Mouse (Mus musculus) heart, postnatal 0 days (tissue): ENCODE measurements around the gene Pdia6. TPM values are rescaled to one million over a fixed set of nuclear protein-coding genes. Genes with fewer than 3 reads are reported as not detected.

Source experiments
- ATAC-seq: fragments of 200-750 bp; cut with Nextera tagmentation; 2 replicates; pipeline ENCODE4 v1.8.0; 2017; ENCODE audit warnings: low read depth, moderate number of reproducible peaks, moderate library complexity; ENCODE audit not compliant: insufficient read depth
- DNase-seq: peaks from one replicate; pipeline ENCODE4 v3.0.0-alpha.2; 2016; ENCODE audit warnings: low spot score
- H3K27ac ChIP-seq: fragments of 300-500 bp; sonication (generic); 2 replicates; pipeline ENCODE4 v1.5.1; 2014; ENCODE audit warnings: low read depth, mild to moderate bottlenecking
- H3K27me3 ChIP-seq: fragments of 300-500 bp; sonication (generic); 2 replicates; pipeline ENCODE4 v1.6.1; 2014; ENCODE audit warnings: low read length, mixed read lengths; ENCODE audit not compliant: control insufficient read depth, insufficient read depth
- H3K36me3 ChIP-seq: fragments of 300-500 bp; sonication (generic); replicated peaks from 2 replicates; pipeline ENCODE4 v1.6.1; 2014; ENCODE audit warnings: low read length, mixed read lengths; ENCODE audit not compliant: control insufficient read depth, insufficient read depth
- H3K4me1 ChIP-seq: fragments of 300-500 bp; sonication (generic); 2 replicates; pipeline ENCODE4 v1.6.1; 2014; ENCODE audit warnings: antibody characterized with exemption; ENCODE audit not compliant: control insufficient read depth, insufficient read depth
- H3K4me2 ChIP-seq: fragments of 300-500 bp; sonication (generic); 2 replicates; pipeline ENCODE4 v1.6.1; 2014; ENCODE audit warnings: low read depth, mild to moderate bottlenecking, low read length, moderate library complexity
- H3K4me3 ChIP-seq: fragments of 300-500 bp; sonication (generic); 2 replicates; pipeline ENCODE4 v1.5.1; 2014; ENCODE audit warnings: low read depth, low read length
- H3K9ac ChIP-seq: fragments of 300-500 bp; sonication (generic); replicated peaks from 2 replicates; pipeline ENCODE4 v1.6.1; 2014; ENCODE audit warnings: low read depth, low read length, mixed read lengths
- H3K9me3 ChIP-seq: fragments of 300-500 bp; sonication (generic); replicated peaks from 2 replicates; pipeline ENCODE4 v1.6.1; 2016; ENCODE audit warnings: low read length; ENCODE audit not compliant: control insufficient read depth
- CTCF ChIP-seq: IDR thresholded peaks from 2 replicates; pipeline ENCODE4 v1.5.1; 2016; ENCODE audit warnings: antibody characterized with exemption, control low read depth, low read depth
- EP300 ChIP-seq: IDR thresholded peaks from 2 replicates; pipeline ENCODE4 v1.6.1; 2016; ENCODE audit warnings: antibody characterized with exemption, low read depth
- WGBS: fragments of 180-500 bp; shearing (Covaris S2); extraction: QIAGEN DNeasy Blood & Tissue Kit; methylation state at CpG from one replicate; pipeline ENCODE4 v1.1.7; 2014; 5-methylcytosine and 5-hydroxymethylcytosine counted together
- polyA plus RNA-seq: library from polyadenylated mRNA; unstranded; fragments of >200 nt; fragmentation: Nextera tagmentation; extraction: Ambion mirVana; gene quantifications from 2 replicates; pipeline ENCODE4 v1.2.1, GENCODE M21; 2015
- total RNA-seq: library from RNA; depleted of rRNA; stranded (reverse); fragments of >200 nt; gene quantifications from 2 replicates; pipeline ENCODE4 v1.2.3, GENCODE M21; 2014; ENCODE audit warnings: low replicate concordance

Pdia6 gene
- total and polyA plus RNA-seq, 2 experiments from 2014 or later, result 52.7 to 129 TPM

DNA sequence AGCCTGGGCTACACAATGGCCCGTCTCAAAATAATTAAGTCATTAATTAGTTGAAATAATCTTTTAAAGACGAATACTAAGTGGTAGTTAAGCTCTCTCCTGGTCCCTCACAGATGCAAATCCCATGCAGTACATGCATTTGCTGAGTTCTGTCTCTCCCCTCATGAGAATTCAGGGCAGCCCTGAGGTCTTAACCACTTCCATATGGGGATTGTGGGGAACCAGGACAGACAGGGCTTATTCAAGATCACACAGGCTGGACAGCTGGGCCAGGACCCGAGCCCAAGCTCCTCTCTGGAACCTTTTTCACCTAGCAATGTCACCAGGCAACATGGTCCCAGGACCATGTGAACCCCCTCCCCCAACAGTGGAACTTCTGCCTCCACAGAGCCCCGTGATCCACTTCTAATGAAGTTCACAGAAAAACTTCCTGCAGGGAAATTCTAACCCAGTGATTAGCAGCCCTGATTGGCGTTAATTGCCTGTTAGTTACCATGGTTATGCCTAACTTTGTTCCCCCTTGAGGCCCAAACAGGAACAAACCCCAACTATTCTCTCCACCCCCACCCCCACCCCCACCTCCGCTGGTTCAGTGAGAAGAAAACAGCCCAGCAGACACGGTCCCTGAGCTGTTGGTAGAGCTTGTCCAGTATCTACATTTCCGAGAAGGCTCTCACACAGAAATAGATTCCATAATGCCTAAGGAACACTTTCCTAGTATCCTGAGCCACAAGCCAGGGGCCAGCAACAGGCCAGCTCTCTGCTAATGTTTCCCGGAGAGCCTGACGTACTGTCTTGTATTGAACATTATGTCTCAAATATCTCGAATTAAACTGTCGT is 27.5 kb upstream of the Pdia6 start:
- no peak overlapping the region for H3K27ac ChIP-seq
- ATAC-seq, result no peak
- TF ChIP-seq CTCF, result no peak
- TF ChIP-seq EP300, result no peak
- H3K27me3 ChIP-seq, result no peaks in the 10 kb centered on the region
- H3K36me3 ChIP-seq, result no peaks in the 10 kb centered on the region
- no peak overlapping the region for H3K9ac ChIP-seq
- no peaks in the 10 kb centered on the region for H3K4me1 ChIP-seq
- no peak overlapping the region for H3K4me2 ChIP-seq
- no peak overlapping the region for H3K4me3 ChIP-seq
- WGBS, result 48% methylated on average over 12 of the region's 12 CpGs
- H3K9me3 ChIP-seq, result no peaks in the 10 kb centered on the region
- no peak for DNase-seq

DNA sequence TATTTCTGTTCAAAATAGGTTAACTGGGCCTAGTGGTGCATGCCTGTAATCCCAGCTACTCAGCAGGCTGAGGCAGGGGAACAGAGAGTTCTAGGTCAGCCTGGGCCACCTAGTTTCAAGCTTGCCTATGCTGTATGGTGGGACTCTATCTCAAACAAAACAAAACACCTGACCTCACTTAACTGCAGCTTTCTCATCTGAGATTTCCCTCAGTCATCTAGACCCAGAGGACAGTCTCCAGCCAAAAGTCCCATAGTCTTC is 27.0 kb upstream of the Pdia6 start:
- H3K9ac ChIP-seq, result no peak overlapping the region
- no peak overlapping the region for H3K4me3 ChIP-seq
- no peaks in the 10 kb centered on the region for H3K4me1 ChIP-seq

DNA sequence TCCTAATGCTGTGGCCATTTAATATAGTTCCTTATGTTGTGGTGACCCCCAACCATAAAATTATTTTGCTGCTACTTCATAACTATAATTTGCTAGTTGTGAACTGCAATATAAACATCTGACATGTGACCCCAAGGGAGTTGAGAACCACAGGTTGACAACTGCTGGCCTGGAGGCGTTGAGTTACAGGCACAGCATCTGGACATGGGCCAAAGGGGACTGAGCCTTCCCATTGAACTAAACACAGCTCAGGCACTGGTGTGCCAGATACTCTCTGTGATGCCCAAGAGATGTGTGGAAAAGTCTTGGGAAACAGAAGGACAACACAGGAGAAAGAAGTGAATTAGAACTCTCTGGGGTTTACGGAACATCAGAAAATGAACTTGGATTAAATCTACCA is 25.3 kb upstream of the Pdia6 start:
- no peaks in the 10 kb centered on the region for H3K9me3 ChIP-seq
- DNase-seq (no peak), ATAC-seq (no peak)
- H3K9ac ChIP-seq, result no peak overlapping the region
- WGBS, result 64% methylated on average over 2 of the region's 2 CpGs
- TF ChIP-seq CTCF (no peak), EP300 (no peak)
- no peaks in the 10 kb centered on the region for H3K4me1 ChIP-seq
- no peak overlapping the region for H3K4me3 ChIP-seq
- H3K27ac ChIP-seq, result no peak overlapping the region
- H3K36me3 ChIP-seq, result no peaks in the 10 kb centered on the region
- H3K27me3 ChIP-seq, result no peaks in the 10 kb centered on the region
- no peak overlapping the region for H3K4me2 ChIP-seq

More for the DNA sequence above, 27.0 kb upstream of the Pdia6 start:
- TF ChIP-seq CTCF, result no peak
- TF ChIP-seq EP300, result no peak
- no peak overlapping the region for H3K4me2 ChIP-seq
- no peaks in the 10 kb centered on the region for H3K9me3 ChIP-seq
- H3K36me3 ChIP-seq, result no peaks in the 10 kb centered on the region
- H3K27ac ChIP-seq, result no peak overlapping the region
- DNase-seq (no peak), ATAC-seq (no peak)
- H3K27me3 ChIP-seq, result no peaks in the 10 kb centered on the region

DNA sequence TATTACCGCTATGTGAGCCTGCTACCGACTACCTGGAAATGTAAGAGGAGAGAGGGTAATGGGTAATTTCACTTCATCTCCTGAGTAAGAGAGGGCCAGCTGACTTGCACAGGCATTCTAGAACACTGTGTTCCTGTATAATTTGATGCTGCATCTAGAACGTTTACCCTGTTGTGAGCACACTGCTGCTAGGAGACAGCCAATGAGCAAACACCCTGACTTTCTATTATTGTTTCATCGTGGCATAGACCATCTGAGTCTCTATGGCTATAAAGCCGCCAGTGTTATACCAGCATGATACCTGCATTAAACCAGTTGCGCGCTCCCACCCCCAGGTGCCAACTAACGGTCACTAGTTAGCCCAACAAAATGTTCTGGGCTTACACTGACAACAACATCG is 24.7 kb upstream of the Pdia6 start:
- H3K36me3 ChIP-seq, result no peaks in the 10 kb centered on the region
- no peak overlapping the region for H3K4me2 ChIP-seq
- H3K27ac ChIP-seq, result no peak overlapping the region
- H3K9ac ChIP-seq, result no peak overlapping the region
- no peak overlapping the region for H3K4me3 ChIP-seq
- H3K9me3 ChIP-seq, result no peaks in the 10 kb centered on the region
- no peak for DNase-seq
- no peaks in the 10 kb centered on the region for H3K27me3 ChIP-seq
- no peak for ATAC-seq
- WGBS, result 92% methylated on average over 9 of the region's 9 CpGs
- TF ChIP-seq CTCF (no peak), EP300 (no peak)
- H3K4me1 ChIP-seq, result no peaks in the 10 kb centered on the region

DNA sequence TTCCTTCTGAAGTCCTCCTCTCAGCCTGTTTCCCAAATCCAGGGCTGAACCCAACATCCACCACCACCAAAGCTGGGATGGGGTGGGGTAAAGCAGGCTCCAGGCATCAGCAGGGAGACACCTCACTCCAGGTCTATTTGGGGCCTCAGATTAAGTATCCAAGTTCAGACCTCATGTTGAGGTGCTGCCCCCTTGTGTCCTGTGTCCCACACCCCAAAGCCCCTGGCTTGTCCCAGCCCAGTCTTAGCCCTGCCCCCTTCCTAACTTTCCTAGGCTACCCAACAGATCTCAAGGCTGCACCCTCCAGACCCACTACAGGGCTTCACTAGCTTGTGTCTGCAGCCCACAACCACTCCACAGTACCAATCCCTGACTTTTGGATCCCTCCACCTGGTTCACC is 24.3 kb upstream of the Pdia6 start:
- peak; percentile 7; the same call in 1 of the 2 replicates for TF ChIP-seq CTCF
- no peak for TF ChIP-seq EP300
- H3K27ac ChIP-seq, result no peak overlapping the region
- no peaks in the 10 kb centered on the region for H3K36me3 ChIP-seq
- H3K9me3 ChIP-seq, result no peaks in the 10 kb centered on the region
- no peak overlapping the region for H3K9ac ChIP-seq
- DNase-seq (no peak), ATAC-seq (no peak; the same call in 1 of the 2 replicates)
- H3K4me2 ChIP-seq, result no peak overlapping the region
- H3K4me1 ChIP-seq, result no peaks in the 10 kb centered on the region
- no peaks in the 10 kb centered on the region for H3K27me3 ChIP-seq
- H3K4me3 ChIP-seq, result no peak overlapping the region

DNA sequence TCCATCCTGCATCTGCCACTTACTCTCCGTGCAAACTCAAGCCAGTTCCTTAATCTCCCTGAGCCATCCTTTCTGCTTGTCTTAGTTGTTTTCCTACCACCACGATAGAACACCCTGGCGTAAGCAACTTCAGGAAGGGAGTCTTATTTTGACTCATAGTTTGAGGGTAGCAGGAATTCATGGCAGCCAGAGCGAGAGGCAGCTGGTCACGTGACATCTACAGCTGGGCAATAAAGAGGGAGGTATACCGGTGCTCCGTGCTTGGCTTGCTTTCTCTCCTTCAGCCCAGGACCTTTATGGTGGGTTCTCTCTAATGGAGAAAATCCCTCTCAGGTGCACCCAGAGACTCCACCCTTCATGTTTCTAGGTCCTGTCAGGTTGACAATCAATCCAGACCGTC is 15.4 kb upstream of the Pdia6 start:
- Histone ChIP-seq H3K36me3 (no peaks in the 10 kb centered on the region), H3K27me3 (no peaks in the 10 kb centered on the region), H3K4me1 (0 out of 2 replicates have a peak, but pooled peaks cover 7% of the 10 kb centered on the region), H3K9me3 (no peaks in the 10 kb centered on the region), H3K4me2 (no peak overlapping the region), H3K27ac (no peak overlapping the region), H3K9ac (no peak overlapping the region), H3K4me3 (no peak overlapping the region)
- ATAC-seq (no peak), DNase-seq (no peak)
- 59% methylated on average over 8 of the region's 8 CpGs for WGBS
- TF ChIP-seq EP300 (no peak), CTCF (no peak)
